Mouse (Mus musculus): ENCODE results near the gene Hbp1. TPM values are rescaled to one million over a fixed set of nuclear protein-coding genes. Genes with fewer than 3 reads are reported as not detected.

The Hbp1 gene
- polyA plus RNA-seq (2014; fragmentation: Nextera tagmentation; extraction: Ambion mirVana), result 51.3 and 57.5 TPM in 2 replicates

DNA sequence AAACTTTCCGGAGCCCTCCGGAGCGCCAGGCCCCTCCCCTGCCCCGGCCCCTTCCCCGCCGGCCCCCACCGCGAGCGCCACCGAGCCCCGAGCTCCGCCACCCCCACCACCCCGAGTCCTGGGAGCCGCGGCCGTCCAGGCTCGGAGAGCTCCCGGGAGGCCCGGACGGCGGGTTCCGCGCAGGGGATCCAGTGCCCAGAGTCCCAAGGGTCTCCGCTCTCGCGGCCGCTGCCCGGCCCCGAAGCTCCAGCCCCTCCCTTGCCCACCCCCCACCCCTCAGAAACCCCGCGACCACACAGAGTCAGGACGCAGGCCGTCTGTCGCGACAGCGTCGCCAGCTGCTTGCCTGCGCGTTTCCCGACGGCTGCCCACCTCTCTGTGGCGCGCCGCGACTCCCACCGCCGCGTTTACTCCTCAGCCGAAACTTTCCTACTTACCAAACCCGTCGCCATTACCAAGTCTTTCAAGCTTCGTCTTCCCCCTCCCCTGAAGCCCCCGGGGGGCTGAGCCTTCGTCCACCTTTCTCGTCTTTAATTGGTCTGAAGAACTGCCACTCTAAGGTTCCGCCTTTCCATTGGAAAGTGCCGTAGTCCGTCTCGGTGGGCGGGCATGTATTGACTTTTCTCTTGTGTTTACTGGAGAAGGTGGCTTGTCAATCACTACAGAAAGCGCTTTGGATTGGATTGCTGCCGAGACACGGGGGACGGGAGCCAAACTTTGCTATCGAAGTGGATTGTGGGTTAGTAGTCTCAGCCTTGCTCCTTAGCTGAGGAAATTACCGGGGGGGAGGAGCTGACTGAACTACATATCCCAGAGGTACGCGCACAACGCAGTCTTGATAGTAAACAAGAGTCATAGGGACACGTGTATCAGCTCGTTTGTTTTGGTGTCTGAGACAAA lies at the start of gene Hbp1:
Gene Hbp1, minus strand, starts transcription at position 777 of the 900 bp plus-strand sequence.
- peak within 1 kb of the TSS; percentile 96 for H3K27ac ChIP-seq (ENCODE audit: low read depth, low read length)
- DNase-seq (ENCODE audit: low spot score) (peak; percentile 94), ATAC-seq (replicated peaks; ENCODE audit: low FRiP score) (peak; percentile 93)
- H3K4me2 ChIP-seq, result peak within 1 kb of the TSS; percentile 76
- H3K9ac ChIP-seq (ENCODE audit: low read depth, low read length), result peak within 1 kb of the TSS; percentile 92
- H3K36me3 ChIP-seq (ENCODE audit: control insufficient read depth, insufficient read depth, low read length), result no peaks in the 10 kb centered on the region
- no peaks in the 10 kb centered on the region for H3K9me3 ChIP-seq (ENCODE audit: control insufficient read depth, low read length)
- peak within 1 kb of the TSS; percentile 80 for H3K4me3 ChIP-seq (ENCODE audit: low read depth, low read length)
- under 1% methylated on average over 54 of the region's 71 CpGs for WGBS
- 0 out of 2 replicates have a peak, but pooled peaks cover 9% of the 10 kb centered on the region for H3K4me1 ChIP-seq (replicated peaks; ENCODE audit: control insufficient read depth, insufficient read depth, low read length)
- no peaks in the 10 kb centered on the region for H3K27me3 ChIP-seq (replicated peaks; ENCODE audit: control insufficient read depth, insufficient read depth, low read length)

DNA sequence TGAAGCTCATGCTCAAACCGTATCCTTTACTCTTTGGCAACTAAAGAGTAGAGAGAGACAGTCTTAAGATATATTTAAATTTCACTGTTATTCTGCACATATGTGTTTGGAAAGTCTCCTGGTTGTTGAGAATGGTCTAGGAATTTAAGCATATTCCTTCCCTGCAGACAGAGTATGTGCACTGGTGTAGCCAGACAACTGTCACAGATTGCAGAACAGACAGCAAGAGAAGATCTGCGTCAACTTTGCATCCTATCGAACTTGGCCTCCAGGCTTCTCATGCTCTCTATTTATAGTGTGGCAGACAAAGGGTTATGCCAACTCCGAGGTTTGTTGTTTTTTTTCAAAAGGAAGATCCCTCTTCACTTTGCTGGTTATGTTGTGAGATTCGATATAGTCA lies 48.4 kb upstream of the Hbp1 start:
- Histone ChIP-seq H3K4me2 (no peak overlapping the region), H3K4me3 (ENCODE audit: low read depth, low read length) (no peak overlapping the region), H3K9me3 (ENCODE audit: control insufficient read depth, low read length) (no peaks in the 10 kb centered on the region), H3K9ac (ENCODE audit: low read depth, low read length) (no peak overlapping the region), H3K4me1 (replicated peaks; ENCODE audit: control insufficient read depth, insufficient read depth, low read length) (peaks cover 39% of the 10 kb centered on the region), H3K36me3 (ENCODE audit: control insufficient read depth, insufficient read depth, low read length) (no peaks in the 10 kb centered on the region), H3K27me3 (replicated peaks; ENCODE audit: control insufficient read depth, insufficient read depth, low read length) (no peaks in the 10 kb centered on the region), H3K27ac (ENCODE audit: low read depth, low read length) (no peak overlapping the region)
- WGBS, result 65% methylated on average over 5 of the region's 5 CpGs
- ATAC-seq (replicated peaks; ENCODE audit: low FRiP score), result no peak
- DNase-seq (ENCODE audit: low spot score), result no peak

DNA sequence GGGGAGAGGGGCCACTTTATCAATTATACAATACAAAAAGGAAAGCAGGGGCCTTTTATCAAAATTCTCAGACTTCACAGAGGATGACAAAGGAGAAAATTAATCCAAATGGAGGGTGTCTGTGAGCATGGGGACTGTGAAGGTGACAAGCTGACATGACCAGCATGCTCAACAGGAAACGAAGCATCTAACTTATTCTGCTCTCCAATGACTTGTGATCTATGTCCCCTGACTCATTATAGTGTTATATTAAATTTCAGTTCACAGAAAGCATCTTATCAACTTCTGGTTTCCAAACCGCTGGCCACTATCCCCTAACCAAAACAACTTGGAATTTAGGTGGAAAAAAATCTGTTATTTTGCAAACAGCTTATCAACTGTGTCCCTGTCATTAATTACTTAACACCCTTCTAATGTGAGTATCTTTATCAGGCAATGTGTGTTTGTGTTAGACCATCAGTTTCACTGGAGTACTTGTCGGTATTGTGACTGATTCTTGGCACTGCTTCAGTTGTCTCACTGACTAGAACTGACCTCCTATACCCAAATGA lies 47.1 kb upstream of the Hbp1 start:
- ATAC-seq (replicated peaks; ENCODE audit: low FRiP score) (0 out of 2 replicates have a peak, but pooled peaks have one; percentile 14), DNase-seq (ENCODE audit: low spot score) (peak; percentile 23)
- Histone ChIP-seq H3K9me3 (ENCODE audit: control insufficient read depth, low read length) (no peaks in the 10 kb centered on the region), H3K4me2 (no peak overlapping the region; the same call in 1 of the 2 replicates), H3K4me3 (ENCODE audit: low read depth, low read length) (no peak overlapping the region), H3K27me3 (replicated peaks; ENCODE audit: control insufficient read depth, insufficient read depth, low read length) (no peaks in the 10 kb centered on the region), H3K36me3 (ENCODE audit: control insufficient read depth, insufficient read depth, low read length) (no peaks in the 10 kb centered on the region), H3K9ac (ENCODE audit: low read depth, low read length) (no peak overlapping the region), H3K27ac (ENCODE audit: low read depth, low read length) (no peak overlapping the region), H3K4me1 (replicated peaks; ENCODE audit: control insufficient read depth, insufficient read depth, low read length) (peaks cover 39% of the 10 kb centered on the region)
- WGBS, result 35% methylated on average over 3 of the region's 3 CpGs

- ATAC-seq (replicated peaks; ENCODE audit: low FRiP score), result peak; percentile 80
- H3K9ac ChIP-seq (ENCODE audit: low read depth, low read length), result no peak overlapping the region
- H3K4me1 ChIP-seq (replicated peaks; ENCODE audit: control insufficient read depth, insufficient read depth, low read length), result peaks cover 39% of the 10 kb centered on the region
Observed at GRCm38 (mm10) chr12:31996877-31997276, 46.5 kb upstream of the Hbp1 start.

DNA sequence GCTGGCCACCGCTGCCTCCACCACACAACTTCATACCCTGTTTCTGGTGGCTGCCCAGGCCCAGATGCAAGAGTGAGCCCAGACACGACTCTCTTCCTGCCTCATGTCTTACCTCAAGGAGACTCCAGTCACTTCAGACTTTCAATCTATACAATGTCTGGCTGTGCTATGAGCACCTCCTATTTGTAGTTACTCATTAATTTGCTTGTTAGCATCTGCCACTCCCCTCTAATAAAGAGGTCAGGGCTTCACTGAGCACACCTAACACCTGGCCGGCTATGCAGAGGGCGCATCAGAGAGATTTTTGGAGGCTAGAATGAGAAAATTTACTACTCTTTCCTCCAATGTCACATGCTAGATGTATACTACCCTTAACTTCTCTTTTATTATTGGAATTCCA lies 40.2 kb upstream of the Hbp1 start:
- no peak overlapping the region for H3K27ac ChIP-seq (ENCODE audit: low read depth, low read length)
- H3K9ac ChIP-seq (ENCODE audit: low read depth, low read length), result no peak overlapping the region
- 89% methylated on average over 4 of the region's 4 CpGs for WGBS
- no peaks in the 10 kb centered on the region for H3K9me3 ChIP-seq (ENCODE audit: control insufficient read depth, low read length)
- no peaks in the 10 kb centered on the region for H3K27me3 ChIP-seq (replicated peaks; ENCODE audit: control insufficient read depth, insufficient read depth, low read length)
- DNase-seq (ENCODE audit: low spot score) (peak; percentile 24), ATAC-seq (replicated peaks; ENCODE audit: low FRiP score) (no peak)
- H3K4me2 ChIP-seq, result no peak overlapping the region
- peaks cover 7% of the 10 kb centered on the region for H3K4me1 ChIP-seq (replicated peaks; ENCODE audit: control insufficient read depth, insufficient read depth, low read length)
- no peak overlapping the region for H3K4me3 ChIP-seq (ENCODE audit: low read depth, low read length)
- H3K36me3 ChIP-seq (ENCODE audit: control insufficient read depth, insufficient read depth, low read length), result no peaks in the 10 kb centered on the region; the same call in 1 of the 2 replicates

More at GRCm38 (mm10) chr12:31996877-31997276, 46.5 kb upstream of the Hbp1 start:
- Histone ChIP-seq H3K4me2 (peak overlapping the region; percentile 28), H3K4me3 (ENCODE audit: low read depth, low read length) (no peak overlapping the region), H3K9me3 (ENCODE audit: control insufficient read depth, low read length) (no peaks in the 10 kb centered on the region), H3K27ac (ENCODE audit: low read depth, low read length) (peak overlapping the region; percentile 49; the same call in 1 of the 2 replicates), H3K36me3 (ENCODE audit: control insufficient read depth, insufficient read depth, low read length) (no peaks in the 10 kb centered on the region), H3K27me3 (replicated peaks; ENCODE audit: control insufficient read depth, insufficient read depth, low read length) (no peaks in the 10 kb centered on the region)
- peak; percentile 36 for DNase-seq (ENCODE audit: low spot score)
- WGBS, result 34% methylated on average over 5 of the region's 5 CpGs

DNA sequence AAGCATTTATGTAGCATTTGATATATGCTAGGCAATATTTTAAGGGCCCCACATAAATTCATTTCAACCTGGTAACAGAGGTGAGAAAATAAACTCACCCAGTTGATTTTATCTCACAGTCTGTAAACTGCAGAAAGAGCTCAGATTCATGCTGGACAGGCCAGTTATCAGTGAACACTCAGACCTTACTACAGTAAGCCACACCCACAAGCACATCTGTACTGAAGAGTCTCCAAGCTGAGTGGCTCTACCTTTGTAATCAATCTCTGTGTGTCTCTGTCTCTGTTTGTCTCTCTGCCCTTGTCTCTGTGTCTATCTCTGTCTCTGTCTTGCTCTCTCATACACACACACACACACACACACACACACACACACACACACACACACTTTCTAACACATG lies 39.4 kb upstream of the Hbp1 start:
- H3K9ac ChIP-seq (ENCODE audit: low read depth, low read length), result no peak overlapping the region
- no peaks in the 10 kb centered on the region for H3K27me3 ChIP-seq (replicated peaks; ENCODE audit: control insufficient read depth, insufficient read depth, low read length)
- ATAC-seq (replicated peaks; ENCODE audit: low FRiP score) (0 out of 2 replicates have a peak, but pooled peaks have one; percentile 45), DNase-seq (ENCODE audit: low spot score) (peak; percentile 15)
- H3K36me3 ChIP-seq (ENCODE audit: control insufficient read depth, insufficient read depth, low read length), result no peaks in the 10 kb centered on the region; the same call in 1 of the 2 replicates
- no peak overlapping the region for H3K4me3 ChIP-seq (ENCODE audit: low read depth, low read length)
- peaks cover 7% of the 10 kb centered on the region for H3K4me1 ChIP-seq (replicated peaks; ENCODE audit: control insufficient read depth, insufficient read depth, low read length)
- H3K9me3 ChIP-seq (ENCODE audit: control insufficient read depth, low read length), result no peaks in the 10 kb centered on the region
- no peak overlapping the region for H3K27ac ChIP-seq (ENCODE audit: low read depth, low read length)
- no peak overlapping the region for H3K4me2 ChIP-seq

GRCm38 (mm10) chr12:31986463-31986862 lies 36.1 kb upstream of the Hbp1 start:
- Histone ChIP-seq H3K9ac (ENCODE audit: low read depth, low read length) (no peak overlapping the region), H3K9me3 (ENCODE audit: control insufficient read depth, low read length) (no peaks in the 10 kb centered on the region), H3K27me3 (replicated peaks; ENCODE audit: control insufficient read depth, insufficient read depth, low read length) (no peaks in the 10 kb centered on the region), H3K4me3 (ENCODE audit: low read depth, low read length) (no peak overlapping the region), H3K36me3 (ENCODE audit: control insufficient read depth, insufficient read depth, low read length) (no peaks in the 10 kb centered on the region; the same call in 1 of the 2 replicates), H3K4me2 (no peak overlapping the region), H3K27ac (ENCODE audit: low read depth, low read length) (no peak overlapping the region), H3K4me1 (replicated peaks; ENCODE audit: control insufficient read depth, insufficient read depth, low read length) (peaks cover 7% of the 10 kb centered on the region)
- DNase-seq (ENCODE audit: low spot score), result peak; percentile 20
- WGBS, result 74% methylated on average over 2 of the region's 2 CpGs
- no peak for ATAC-seq (replicated peaks; ENCODE audit: low FRiP score)

- Histone ChIP-seq H3K27ac (ENCODE audit: low read depth, low read length) (no peak overlapping the region), H3K9me3 (ENCODE audit: control insufficient read depth, low read length) (no peaks in the 10 kb centered on the region), H3K4me1 (replicated peaks; ENCODE audit: control insufficient read depth, insufficient read depth, low read length) (peaks cover 7% of the 10 kb centered on the region), H3K4me2 (no peak overlapping the region), H3K4me3 (ENCODE audit: low read depth, low read length) (no peak overlapping the region), H3K36me3 (ENCODE audit: control insufficient read depth, insufficient read depth, low read length) (no peaks in the 10 kb centered on the region; the same call in 1 of the 2 replicates), H3K27me3 (replicated peaks; ENCODE audit: control insufficient read depth, insufficient read depth, low read length) (no peaks in the 10 kb centered on the region), H3K9ac (ENCODE audit: low read depth, low read length) (no peak overlapping the region)
- no peak for ATAC-seq (replicated peaks; ENCODE audit: low FRiP score)
- DNase-seq (ENCODE audit: low spot score), result peak; percentile 15
- 88% methylated on average over 6 of the region's 6 CpGs for WGBS
Observed at GRCm38 (mm10) chr12:31985738-31986137, 35.4 kb upstream of the Hbp1 start.
